Mouse (Mus musculus): ENCODE measurements around the gene Olfr1311. TPM values are rescaled to one million over a fixed set of nuclear protein-coding genes. Genes with fewer than 3 reads are reported as not detected.
"Not testable (repeated sequence)": the region's sequence is repeated elsewhere in the genome, so short reads cannot be mapped to it uniquely, and the experiment has no call there.

The Olfr1311 gene
- polyA plus RNA-seq (2016; fragmentation: Nextera tagmentation; extraction: Ambion mirVana) = not detected in 2 replicates

GRCm38 (mm10) chr2:112024312-112024711 lies at the start of gene Olfr1311:
TSS of gene Olfr1311 (minus strand) at chr2:112024412.
- H3K9me3 ChIP-seq = no peaks in the 10 kb centered on the region
- H3K27ac ChIP-seq = no peak within 1 kb of the TSS
- WGBS = 92% methylated on average over 2 of the region's 2 CpGs
- DNase-seq (ENCODE audit: extremely low spot score, low spot score) = no peak
- no peak within 1 kb of the TSS for H3K4me3 ChIP-seq
- H3K27me3 ChIP-seq (ENCODE audit: poor library complexity, severe bottlenecking) = no peaks in the 10 kb centered on the region
- no peaks in the 10 kb centered on the region for H3K4me1 ChIP-seq
- no peaks in the 10 kb centered on the region for H3K36me3 ChIP-seq (replicated peaks)

- Histone ChIP-seq H3K27ac (no peak within 1 kb of the TSS), H3K9me3 (no peaks in the 10 kb centered on the region), H3K4me1 (no peaks in the 10 kb centered on the region), H3K27me3 (ENCODE audit: poor library complexity, severe bottlenecking) (no peaks in the 10 kb centered on the region), H3K36me3 (replicated peaks) (no peaks in the 10 kb centered on the region), H3K4me3 (no peak within 1 kb of the TSS)
- no peak for DNase-seq (ENCODE audit: extremely low spot score, low spot score)
- WGBS = 53% methylated on average over 1 of the region's 1 CpGs
These were observed 25.9 kb upstream of the Olfr1311 start, which contains the start of gene Olfr1312 for GRCm38 (mm10) chr2:112050138-112050537. TSS of gene Olfr1312 (minus strand) at chr2:112050238.

GRCm38 (mm10) chr2:112026971-112027370 lies 2.8 kb upstream of the Olfr1311 start:
- H3K9me3 ChIP-seq; H3K27me3 ChIP-seq (ENCODE audit: poor library complexity, severe bottlenecking); H3K4me1 ChIP-seq; DNase-seq (ENCODE audit: extremely low spot score, low spot score); H3K36me3 ChIP-seq (replicated peaks); H3K27ac ChIP-seq; H3K4me3 ChIP-seq: not testable (repeated sequence)
- WGBS = 55% methylated on average over 6 of the region's 6 CpGs

GRCm38 (mm10) chr2:112014900-112015299 lies 9.3 kb downstream of the Olfr1311 start:
- H3K9me3 ChIP-seq = no peaks in the 10 kb centered on the region
- no peaks in the 10 kb centered on the region for H3K4me1 ChIP-seq
- H3K27ac ChIP-seq = no peak overlapping the region
- no peak for DNase-seq (ENCODE audit: extremely low spot score, low spot score)
- no peaks in the 10 kb centered on the region for H3K27me3 ChIP-seq (ENCODE audit: poor library complexity, severe bottlenecking)
- WGBS = 85% methylated on average over 3 of the region's 3 CpGs
- no peak overlapping the region for H3K4me3 ChIP-seq
- no peaks in the 10 kb centered on the region for H3K36me3 ChIP-seq (replicated peaks)

- H3K36me3 ChIP-seq (replicated peaks) = no peaks in the 10 kb centered on the region
- no peak for DNase-seq (ENCODE audit: extremely low spot score, low spot score)
- H3K9me3 ChIP-seq = no peaks in the 10 kb centered on the region
- H3K4me3 ChIP-seq = no peak within 1 kb of the TSS
- no peak within 1 kb of the TSS for H3K27ac ChIP-seq
- no peaks in the 10 kb centered on the region for H3K4me1 ChIP-seq
- H3K27me3 ChIP-seq (ENCODE audit: poor library complexity, severe bottlenecking) = no peaks in the 10 kb centered on the region
These were observed 11.6 kb downstream of the Olfr1311 start, which contains the start of gene Olfr1310 for GRCm38 (mm10) chr2:112012608-112013007. TSS of gene Olfr1310 (minus strand) at chr2:112012708.

GRCm38 (mm10) chr2:111990181-111990580 lies 34.0 kb downstream of the Olfr1311 start, which contains the start of gene Olfr1309:
TSS of gene Olfr1309 (minus strand) at chr2:111990281.
- no peak for DNase-seq (ENCODE audit: extremely low spot score, low spot score)
- Histone ChIP-seq H3K27ac (no peak within 1 kb of the TSS), H3K36me3 (replicated peaks) (no peaks in the 10 kb centered on the region), H3K4me1 (no peaks in the 10 kb centered on the region), H3K4me3 (no peak within 1 kb of the TSS), H3K9me3 (no peaks in the 10 kb centered on the region), H3K27me3 (ENCODE audit: poor library complexity, severe bottlenecking) (no peaks in the 10 kb centered on the region)
- WGBS = 69% methylated on average over 1 of the region's 1 CpGs

Other genes with a start within 250 kb of the Olfr1311 start
- gene Olfr1302, start 247.0 kb downstream of the Olfr1311 start, polyA plus RNA-seq (2016; fragmentation: Nextera tagmentation; extraction: Ambion mirVana) = not detected in 2 replicates
- not detected in 2 replicates for gene Olfr1303, start 204.1 kb downstream of the Olfr1311 start, polyA plus RNA-seq (2016; fragmentation: Nextera tagmentation; extraction: Ambion mirVana)
- gene Olfr1305, start 147.3 kb downstream of the Olfr1311 start, polyA plus RNA-seq (2016; fragmentation: Nextera tagmentation; extraction: Ambion mirVana) = not detected in 2 replicates
- not detected in 2 replicates for gene Olfr1306, start 108.1 kb downstream of the Olfr1311 start, polyA plus RNA-seq (2016; fragmentation: Nextera tagmentation; extraction: Ambion mirVana)
- not detected in 2 replicates for gene Olfr1307, start 75.0 kb downstream of the Olfr1311 start, polyA plus RNA-seq (2016; fragmentation: Nextera tagmentation; extraction: Ambion mirVana)
- not detected in 2 replicates for gene Olfr1308, start 59.5 kb downstream of the Olfr1311 start, polyA plus RNA-seq (2016; fragmentation: Nextera tagmentation; extraction: Ambion mirVana)
- not detected in 2 replicates for gene Olfr1309, start 34.1 kb downstream of the Olfr1311 start, polyA plus RNA-seq (2016; fragmentation: Nextera tagmentation; extraction: Ambion mirVana)
- not detected in 2 replicates for gene Olfr1310, start 11.7 kb downstream of the Olfr1311 start, polyA plus RNA-seq (2016; fragmentation: Nextera tagmentation; extraction: Ambion mirVana)
- not detected in 2 replicates for gene Olfr1312, start 25.8 kb upstream of the Olfr1311 start, polyA plus RNA-seq (2016; fragmentation: Nextera tagmentation; extraction: Ambion mirVana)
- not detected in 2 replicates for gene Olfr1313, start 53.4 kb upstream of the Olfr1311 start, polyA plus RNA-seq (2016; fragmentation: Nextera tagmentation; extraction: Ambion mirVana)
- gene Olfr1314, start 72.4 kb upstream of the Olfr1311 start, polyA plus RNA-seq (2016; fragmentation: Nextera tagmentation; extraction: Ambion mirVana) = not detected in 2 replicates
- not detected in 2 replicates for gene Olfr1315-ps1, start 91.0 kb upstream of the Olfr1311 start, polyA plus RNA-seq (2016; fragmentation: Nextera tagmentation; extraction: Ambion mirVana)
- not detected in 2 replicates for gene Olfr1316, start 110.6 kb upstream of the Olfr1311 start, polyA plus RNA-seq (2016; fragmentation: Nextera tagmentation; extraction: Ambion mirVana)
- gene Olfr1317, start 115.9 kb upstream of the Olfr1311 start, polyA plus RNA-seq (2016; fragmentation: Nextera tagmentation; extraction: Ambion mirVana) = not detected in 2 replicates
- gene Olfr1318, start 129.8 kb upstream of the Olfr1311 start, polyA plus RNA-seq (2016; fragmentation: Nextera tagmentation; extraction: Ambion mirVana) = not detected in 2 replicates
- gene Lpcat4, start 215.1 kb upstream of the Olfr1311 start, polyA plus RNA-seq (2016; fragmentation: Nextera tagmentation; extraction: Ambion mirVana) = 10.8 and 14.4 TPM in 2 replicates
- 0.06 and 0.10 TPM in 2 replicates for gene Nutm1, start 234.9 kb upstream of the Olfr1311 start, polyA plus RNA-seq (2016; fragmentation: Nextera tagmentation; extraction: Ambion mirVana)
- 224 TPM in 2 replicates for gene Nop10, start 237.5 kb upstream of the Olfr1311 start, polyA plus RNA-seq (2016; fragmentation: Nextera tagmentation; extraction: Ambion mirVana)
- gene Slc12a6, start 241.4 kb upstream of the Olfr1311 start, polyA plus RNA-seq (2016; fragmentation: Nextera tagmentation; extraction: Ambion mirVana) = 8.0 and 10.1 TPM in 2 replicates
- not detected in 2 replicates for gene Gm21985, start 241.9 kb upstream of the Olfr1311 start, polyA plus RNA-seq (2016; fragmentation: Nextera tagmentation; extraction: Ambion mirVana)

All from forebrain, embryonic 10.5 days (tissue).